Mouse (Mus musculus): Measurements from ENCODE around the gene Gm11172. TPM values are rescaled to one million over a fixed set of nuclear protein-coding genes. Genes with fewer than 3 reads are reported as not detected.

Gm11172 gene
- not detected for polyA plus RNA-seq (2015; fragmentation: Illumina TruSeq; extraction: RNeasy Lipid Tissue Mini Kit (QIAGEN cat#74804); ENCODE audit: insufficient read depth, low replicate concordance)

GRCm38 (mm10) chr16:10812865-10813371 is at the start of gene Gm11172:
TSS of gene Gm11172 (plus strand) at chr16:10812915.

GRCm38 (mm10) chr16:10785371-10786231 is 27.1 kb upstream of the Gm11172 start, which contains the start of gene Socs1:
TSS of gene Socs1 (minus strand) at chr16:10785536.

GRCm38 (mm10) chr16:10788271-10788670 is 24.4 kb upstream of the Gm11172 start, which contains the start of gene Tnp2:
TSS of gene Tnp2 (minus strand) at chr16:10788660.

GRCm38 (mm10) chr16:10790702-10791101 is 22.0 kb upstream of the Gm11172 start, which contains the start of gene Prm3:
TSS of gene Prm3 (minus strand) at chr16:10790914.

GRCm38 (mm10) chr16:10796034-10796433 is 16.7 kb upstream of the Gm11172 start, which contains the start of gene Prm2:
TSS of gene Prm2 (minus strand) at chr16:10796134.

GRCm38 (mm10) chr16:10805789-10806527 is 6.8 kb upstream of the Gm11172 start, which contains the start of gene Prm1:
TSS of gene Prm1 (minus strand) at chr16:10805839.

GRCm38 (mm10) chr16:10834911-10835587 is 22.3 kb downstream of the Gm11172 start, which contains the start of gene Rmi2:
TSS of gene Rmi2 (plus strand) at chr16:10835059.

Other genes with a start within 250 kb of the Gm11172 start
- gene Socs1, start 27.4 kb upstream of the Gm11172 start, polyA plus RNA-seq (2015; fragmentation: Illumina TruSeq; extraction: RNeasy Lipid Tissue Mini Kit (QIAGEN cat#74804); ENCODE audit: insufficient read depth, low replicate concordance), result 0.91 TPM
- gene Tnp2, start 24.3 kb upstream of the Gm11172 start, polyA plus RNA-seq (2015; fragmentation: Illumina TruSeq; extraction: RNeasy Lipid Tissue Mini Kit (QIAGEN cat#74804); ENCODE audit: insufficient read depth, low replicate concordance), result not detected
- gene Prm3, start 22.0 kb upstream of the Gm11172 start, polyA plus RNA-seq (2015; fragmentation: Illumina TruSeq; extraction: RNeasy Lipid Tissue Mini Kit (QIAGEN cat#74804); ENCODE audit: insufficient read depth, low replicate concordance), result not detected
- gene Prm2, start 16.8 kb upstream of the Gm11172 start, polyA plus RNA-seq (2015; fragmentation: Illumina TruSeq; extraction: RNeasy Lipid Tissue Mini Kit (QIAGEN cat#74804); ENCODE audit: insufficient read depth, low replicate concordance), result not detected
- gene Prm1, start 7.1 kb upstream of the Gm11172 start, polyA plus RNA-seq (2015; fragmentation: Illumina TruSeq; extraction: RNeasy Lipid Tissue Mini Kit (QIAGEN cat#74804); ENCODE audit: insufficient read depth, low replicate concordance), result not detected
- 1.9 TPM for gene Rmi2, start 22.1 kb downstream of the Gm11172 start, polyA plus RNA-seq (2015; fragmentation: Illumina TruSeq; extraction: RNeasy Lipid Tissue Mini Kit (QIAGEN cat#74804); ENCODE audit: insufficient read depth, low replicate concordance)
- 256 TPM for gene Snn, start 248.0 kb downstream of the Gm11172 start, polyA plus RNA-seq (2015; fragmentation: Illumina TruSeq; extraction: RNeasy Lipid Tissue Mini Kit (QIAGEN cat#74804); ENCODE audit: insufficient read depth, low replicate concordance)

Measured in spleen, adult 10 weeks (tissue).